Mouse (Mus musculus) natural killer cell, adult 2 months (primary cell): Measurements from ENCODE around the gene Nr1h3.

Source experiments
- DNase-seq, 2 experiments: peaks; one replicate each; pipeline ENCODE4 v3.0.0; 2022; ENCODE audit warnings: low spot score in 2 of 2

Nr1h3 gene

GRCm38 (mm10) chr2:91186208-91186607 is 16.4 kb downstream of the Nr1h3 start:
- no peak for DNase-seq

GRCm38 (mm10) chr2:91183711-91184405 is 18.8 kb downstream of the Nr1h3 start, which contains the start of gene Madd:
Gene Madd (minus strand): TSS chr2:91183837.
- peak; percentile 83 to 84 for DNase-seq

- DNase-seq: peak; percentile 98
These were observed 19.5 kb downstream of the Nr1h3 start for GRCm38 (mm10) chr2:91183148-91183513.

GRCm38 (mm10) chr2:91182405-91183147 is 20.1 kb downstream of the Nr1h3 start:
- peak in 1 of 2 experiments; percentile 82 for DNase-seq

GRCm38 (mm10) chr2:91182016-91182404 is 20.6 kb downstream of the Nr1h3 start:
- DNase-seq: peak; percentile 61 to 71

- no peak for DNase-seq
These were observed 21.9 kb downstream of the Nr1h3 start for GRCm38 (mm10) chr2:91180706-91181105.

- no peak for DNase-seq
These were observed 22.8 kb downstream of the Nr1h3 start for GRCm38 (mm10) chr2:91179825-91180224.

- no peak for DNase-seq
These were observed 26.4 kb downstream of the Nr1h3 start for GRCm38 (mm10) chr2:91176234-91176633.

- no peak for DNase-seq
These were observed 27.1 kb downstream of the Nr1h3 start for GRCm38 (mm10) chr2:91175490-91175889.

GRCm38 (mm10) chr2:91169587-91170322 is 32.9 kb downstream of the Nr1h3 start:
- no peak for DNase-seq

GRCm38 (mm10) chr2:91167629-91168028 is 35.0 kb downstream of the Nr1h3 start:
- DNase-seq: no peak

GRCm38 (mm10) chr2:91164991-91165390 is 37.6 kb downstream of the Nr1h3 start:
- no peak for DNase-seq

GRCm38 (mm10) chr2:91163532-91163931 is 39.1 kb downstream of the Nr1h3 start:
- DNase-seq: no peak

- no peak for DNase-seq
These were observed 39.7 kb downstream of the Nr1h3 start for GRCm38 (mm10) chr2:91162952-91163351.

- no peak for DNase-seq
These were observed 42.0 kb downstream of the Nr1h3 start for GRCm38 (mm10) chr2:91160591-91160990.

GRCm38 (mm10) chr2:91157002-91157752 is 45.5 kb downstream of the Nr1h3 start:
- DNase-seq: no peak

GRCm38 (mm10) chr2:91154091-91154490 is 48.5 kb downstream of the Nr1h3 start:
- DNase-seq: no peak

- DNase-seq: no peak
These were observed 49.7 kb downstream of the Nr1h3 start for GRCm38 (mm10) chr2:91152885-91153377.

GRCm38 (mm10) chr2:91151331-91151730 is 51.3 kb downstream of the Nr1h3 start:
- DNase-seq: no peak

GRCm38 (mm10) chr2:91148101-91148500 is 54.5 kb downstream of the Nr1h3 start:
- DNase-seq: no peak

GRCm38 (mm10) chr2:91143401-91143800 is 59.2 kb downstream of the Nr1h3 start:
- no peak for DNase-seq

GRCm38 (mm10) chr2:91142920-91143319 is 59.7 kb downstream of the Nr1h3 start:
- no peak for DNase-seq
